ENCODE assay signal across 8 mouse cellular contexts in the genomic region with DNA sequence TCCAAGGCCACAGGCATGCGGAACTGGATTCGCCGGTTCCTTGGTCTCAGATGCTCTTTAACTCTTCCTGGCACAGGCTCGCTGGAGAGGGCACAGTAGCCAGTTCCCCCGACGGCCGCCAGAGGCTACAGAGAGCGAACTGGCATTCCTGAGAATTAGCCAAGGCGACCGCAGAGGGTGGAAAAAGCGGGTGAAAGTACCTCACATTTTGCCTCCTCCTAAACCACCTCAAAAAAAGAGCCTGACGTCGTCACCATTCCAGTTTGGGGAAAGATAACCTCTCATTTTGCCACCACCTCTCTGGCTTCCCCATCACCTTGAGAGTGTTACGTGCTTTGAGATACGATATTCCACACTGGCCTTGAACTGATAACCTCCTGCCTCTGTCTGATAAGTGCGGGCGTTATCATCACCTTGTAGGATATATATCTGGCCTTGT. TPM values are rescaled to one million over a fixed set of nuclear protein-coding genes. Genes with fewer than 3 reads are reported as not detected.
DNase-seq lines count a peak whose midpoint lies in the region; ATAC-seq lines count a peak whose summit lies in the region.

No protein-coding gene starts in this region.

- no peaks in the 10 kb centered on the region for H3K9me3 ChIP-seq in intestine, embryonic 15.5 days

- H3K4me1 ChIP-seq in intestine, embryonic 15.5 days (replicated peaks): peaks cover 30% of the 10 kb centered on the region

- H3K27me3 ChIP-seq in intestine, embryonic 15.5 days (replicated peaks): no peaks in the 10 kb centered on the region

- H3K36me3 ChIP-seq in intestine, embryonic 15.5 days: peaks cover 2% of the 10 kb centered on the region

- peak; percentile 55 for ATAC-seq in intestine, embryonic 15.5 days
- peak; percentile 56 for ATAC-seq in megakaryocyte progenitor cell, adult 5-6 weeks (replicated peaks; ENCODE audit: poor library complexity)

- peak overlapping the region; percentile 67 for H3K4me2 ChIP-seq in intestine, embryonic 15.5 days (replicated peaks)

- WGBS in intestine, embryonic 15.5 days: 2% methylated on average over 17 of the region's 17 CpGs

- intact Hi-C loops in gastrocnemius, postnatal 14 days (cut with DNase I; ENCODE audit: low total_unique reads): no loop called here
- intact Hi-C loops in left cerebral cortex, postnatal 14 days (cut with DNase I): no loop called here

- H3K4me3 ChIP-seq in intestine, embryonic 15.5 days (replicated peaks): peak overlapping the region; percentile 74

- peak; percentile 79 for DNase-seq in adrenal gland, adult 8-10 months
- peak; percentile 65 for DNase-seq in embryo, embryonic 11.5 days (ENCODE audit: low read depth, low spot score)
- DNase-seq in gastrocnemius, postnatal 14 days: peak; percentile 86
- peak; percentile 83 to 91 for DNase-seq in left cerebral cortex, postnatal 14 days (ENCODE audit: low spot score in 2 of 2)
- peak; percentile 91 to 92 for DNase-seq in right cerebral cortex, postnatal 10 days (ENCODE audit: low spot score in 2 of 2)
- DNase-seq in urinary bladder, postnatal 36 days (ENCODE audit: low spot score in 2 of 2): peak; percentile 90 to 91

- H3K27ac ChIP-seq in intestine, embryonic 15.5 days: peak overlapping the region; percentile 100

- peak overlapping the region; percentile 79 for H3K9ac ChIP-seq in intestine, embryonic 15.5 days

RNA-seq across cellular contexts. Expression of gene Gga1, which starts 0.7 kb away (rescaled TPM):
- total RNA-seq in adrenal gland, adult 8-10 months (2022): 10 to 100 TPM; 57.9 to 79.2 (median 66.5) TPM
- total RNA-seq in gastrocnemius, postnatal 14 days (2021): 10 to 100 TPM; 28.0 to 28.2 TPM
- 47.6 and 51.7 TPM in 2 replicates for polyA plus RNA-seq in intestine, embryonic 15.5 days (2015; fragmentation: Nextera tagmentation; extraction: Ambion mirVana)
- 10 to 100 TPM; 53.7 to 56.3 TPM for total RNA-seq in left cerebral cortex, postnatal 14 days (2021)
- total RNA-seq in megakaryocyte progenitor cell, adult 5-6 weeks (2015): 27.8 and 28.9 TPM in 2 replicates
- 15.4 and 20.1 TPM in 2 replicates for total RNA-seq in megakaryocyte progenitor cell, adult 5-6 weeks (2017)

RNA-seq across cellular contexts. Expression of gene Lgals2, which starts 20.9 kb away (rescaled TPM):
- total RNA-seq in adrenal gland, adult 8-10 months (2022): not detected
- total RNA-seq in gastrocnemius, postnatal 14 days (2021): not detected
- 1,110 and 1,149 TPM in 2 replicates for polyA plus RNA-seq in intestine, embryonic 15.5 days (2015; fragmentation: Nextera tagmentation; extraction: Ambion mirVana)
- not detected for total RNA-seq in left cerebral cortex, postnatal 14 days (2021)
- total RNA-seq in megakaryocyte progenitor cell, adult 5-6 weeks (2015): not detected in 2 replicates
- not detected in 2 replicates for total RNA-seq in megakaryocyte progenitor cell, adult 5-6 weeks (2017)

RNA-seq across cellular contexts. Expression of gene Gm49510, which starts 23.2 kb away (rescaled TPM):
- under 1 TPM in 1 of 4 experiments, not detected in 3; 0.45 TPM for total RNA-seq in adrenal gland, adult 8-10 months (2022)
- total RNA-seq in gastrocnemius, postnatal 14 days (2021): not detected
- polyA plus RNA-seq in intestine, embryonic 15.5 days (2015; fragmentation: Nextera tagmentation; extraction: Ambion mirVana): 0.23 and 0.42 TPM in 2 replicates
- under 1 TPM in 1 of 2 experiments, not detected in 1; 0.23 TPM for total RNA-seq in left cerebral cortex, postnatal 14 days (2021)
- not detected in 2 replicates for total RNA-seq in megakaryocyte progenitor cell, adult 5-6 weeks (2015)
- 1.2 and 2.6 TPM in 2 replicates for total RNA-seq in megakaryocyte progenitor cell, adult 5-6 weeks (2017)

RNA-seq across cellular contexts. Expression of gene Sh3bp1, which starts 23.3 kb away (rescaled TPM):
- 10 to 100 TPM in 2 of 4 experiments, 1 to 10 TPM in 2; 8.5 to 23.0 (median 15.2) TPM for total RNA-seq in adrenal gland, adult 8-10 months (2022)
- total RNA-seq in gastrocnemius, postnatal 14 days (2021): 1 to 10 TPM; 3.3 to 3.6 TPM
- 21.6 and 26.8 TPM in 2 replicates for polyA plus RNA-seq in intestine, embryonic 15.5 days (2015; fragmentation: Nextera tagmentation; extraction: Ambion mirVana)
- 10 to 100 TPM; 13.4 TPM for total RNA-seq in left cerebral cortex, postnatal 14 days (2021)
- total RNA-seq in megakaryocyte progenitor cell, adult 5-6 weeks (2015): 42.5 and 55.8 TPM in 2 replicates
- 18.9 and 22.9 TPM in 2 replicates for total RNA-seq in megakaryocyte progenitor cell, adult 5-6 weeks (2017)

RNA-seq across cellular contexts. Expression of gene Cdc42ep1, which starts 33.9 kb away (rescaled TPM):
- 10 to 100 TPM; 41.2 to 85.0 (median 65.8) TPM for total RNA-seq in adrenal gland, adult 8-10 months (2022)
- 10 to 100 TPM; 22.7 to 23.6 TPM for total RNA-seq in gastrocnemius, postnatal 14 days (2021)
- polyA plus RNA-seq in intestine, embryonic 15.5 days (2015; fragmentation: Nextera tagmentation; extraction: Ambion mirVana): 44.0 and 47.5 TPM in 2 replicates
- 10 to 100 TPM in 1 of 2 experiments, 1 to 10 TPM in 1; 6.5 to 11.0 TPM for total RNA-seq in left cerebral cortex, postnatal 14 days (2021)
- total RNA-seq in megakaryocyte progenitor cell, adult 5-6 weeks (2015): not detected in 2 replicates
- not detected in 2 replicates for total RNA-seq in megakaryocyte progenitor cell, adult 5-6 weeks (2017)

Comparison
In these comparisons a context has a peak if more than half of its experiments do, and no peak if none do; other contexts are left out.
1. Peak in every context shown above with its lines: DNase-seq, ATAC-seq, H3K4me3 ChIP-seq and H3K27ac ChIP-seq.